Mouse (Mus musculus) heart, postnatal 25 days (tissue): ENCODE measurements around the gene Stc2. TPM values are rescaled to one million over a fixed set of nuclear protein-coding genes. Genes with fewer than 3 reads are reported as not detected.

Source experiments
- DNase-seq: peaks from one replicate; pipeline ENCODE4 v3.0.0; 2022; ENCODE audit warnings: low spot score
- intact Hi-C: fragments of 180-260 bp; cut with DNase I; formaldehyde crosslinking; loops from one replicate; pipeline ENCODE4 v1.15.1; 2025
- total RNA-seq, 2 experiments: library from RNA; stranded (reverse); gene quantifications; 2 replicates each; pipeline ENCODE4 v1.2.3; 2021

Stc2 gene
- total RNA-seq, 2 experiments from 2014 or later, result 15.0 to 26.0 TPM

DNA sequence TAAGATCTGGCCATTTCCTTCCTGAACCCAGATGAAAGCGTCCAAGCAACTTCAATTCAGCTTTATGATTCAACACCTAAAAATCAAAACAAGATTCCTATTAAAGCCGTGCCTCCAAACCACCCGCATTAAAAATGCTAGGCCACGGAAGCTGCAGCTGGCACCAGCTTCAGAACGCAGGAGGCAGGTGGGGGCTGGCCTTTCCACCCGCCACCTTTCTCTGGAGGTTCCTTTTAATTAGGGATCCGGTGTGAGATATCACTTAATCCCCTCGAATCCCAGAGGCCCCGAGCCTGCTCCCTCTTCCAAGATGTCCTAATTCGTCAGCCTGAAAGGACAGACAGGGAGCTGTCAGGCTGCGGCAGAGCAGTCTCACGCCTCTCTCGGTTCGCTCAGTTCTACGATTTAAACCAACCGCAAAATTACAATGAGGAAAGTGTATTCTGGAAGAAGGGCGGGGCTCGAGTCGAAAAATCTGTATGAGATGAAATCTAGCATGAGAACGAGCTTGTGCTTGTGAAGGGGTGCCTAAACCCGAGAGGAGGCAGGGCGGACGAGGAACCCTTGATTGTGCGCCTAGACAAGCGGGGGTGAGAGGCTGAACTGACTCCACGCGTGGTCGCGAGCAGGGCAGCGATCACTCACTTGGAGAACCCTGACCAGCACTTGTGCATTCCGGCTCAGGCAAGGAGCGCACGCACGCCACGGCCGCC, 1.5 kb downstream of the Stc2 start:
- intact Hi-C loops, result loop anchor here (5.0 kb wide), 2 partner anchors 189 to 249 kb away; no protein-coding TSS in a partner anchor
- DNase-seq, result no peak

DNA sequence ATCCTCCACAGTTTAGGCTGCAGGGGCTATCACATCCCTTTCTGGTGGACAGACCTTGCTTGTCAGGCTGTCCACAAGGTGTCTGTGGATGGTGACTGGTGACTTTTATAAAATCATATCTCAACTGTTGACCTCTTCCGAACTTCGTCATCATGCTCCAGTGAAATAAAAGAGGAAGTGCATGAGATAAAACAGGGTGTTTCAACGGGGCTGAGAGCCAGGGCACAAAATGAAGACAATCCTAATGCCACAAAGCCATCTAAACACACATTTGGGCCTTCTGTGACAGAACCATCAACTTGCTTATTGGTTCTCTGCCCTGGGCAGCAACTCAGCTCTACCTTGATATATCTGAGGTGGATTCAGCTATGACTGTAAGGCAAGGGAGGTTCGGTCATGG, 3.0 kb downstream of the Stc2 start:
- intact Hi-C loops, result loop anchor here (5.0 kb wide), 2 partner anchors 190 to 250 kb away; no protein-coding TSS in a partner anchor

DNA sequence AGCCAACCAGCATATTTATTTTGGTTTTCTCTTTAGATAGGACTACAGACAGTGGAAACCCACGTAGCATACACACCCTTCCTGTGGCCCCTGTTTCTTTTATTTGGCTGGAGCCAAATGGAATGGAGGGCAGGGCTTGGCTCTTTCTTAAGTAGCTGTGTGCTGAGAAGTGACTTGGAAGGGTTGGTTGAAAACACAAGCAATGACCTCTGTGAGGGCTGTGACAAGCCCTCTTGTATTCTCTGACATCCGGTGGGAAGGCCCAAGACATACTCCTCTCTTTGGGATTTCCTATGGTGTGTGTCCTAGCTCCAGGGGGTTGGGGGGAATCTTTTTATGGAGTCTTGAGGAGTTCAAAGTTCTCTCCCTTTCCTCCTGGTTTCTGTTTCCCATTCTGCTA, 3.5 kb downstream of the Stc2 start:
- intact Hi-C loops, result loop anchor here (5.0 kb wide), 2 partner anchors 191 to 251 kb away; no protein-coding TSS in a partner anchor
- no peak for DNase-seq

More for the DNA sequence above, 3.0 kb downstream of the Stc2 start:
- no peak for DNase-seq

DNA sequence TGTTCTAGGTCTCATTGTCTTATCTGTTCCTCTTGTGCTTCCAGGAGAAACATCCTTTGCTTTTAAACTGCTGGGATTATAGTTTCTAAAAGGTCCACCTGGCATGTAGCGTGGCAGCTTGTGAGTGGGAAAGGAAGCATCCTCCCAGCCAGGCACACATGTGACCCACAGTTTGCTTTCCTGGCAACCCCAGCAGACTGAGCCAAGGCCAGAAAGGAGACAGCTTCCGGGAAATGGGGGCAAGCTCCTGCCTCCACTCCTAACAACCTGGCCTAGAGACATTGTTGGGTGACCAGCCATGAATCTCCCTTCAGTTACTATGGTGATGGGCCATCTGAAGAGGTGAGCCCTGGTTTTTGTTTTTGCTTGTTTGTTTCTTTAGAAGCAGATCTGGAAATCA, 3.9 kb downstream of the Stc2 start:
- no peak for DNase-seq
- intact Hi-C loops, result loop anchor here (5.0 kb wide), 2 partner anchors 191 to 251 kb away; no protein-coding TSS in a partner anchor

DNA sequence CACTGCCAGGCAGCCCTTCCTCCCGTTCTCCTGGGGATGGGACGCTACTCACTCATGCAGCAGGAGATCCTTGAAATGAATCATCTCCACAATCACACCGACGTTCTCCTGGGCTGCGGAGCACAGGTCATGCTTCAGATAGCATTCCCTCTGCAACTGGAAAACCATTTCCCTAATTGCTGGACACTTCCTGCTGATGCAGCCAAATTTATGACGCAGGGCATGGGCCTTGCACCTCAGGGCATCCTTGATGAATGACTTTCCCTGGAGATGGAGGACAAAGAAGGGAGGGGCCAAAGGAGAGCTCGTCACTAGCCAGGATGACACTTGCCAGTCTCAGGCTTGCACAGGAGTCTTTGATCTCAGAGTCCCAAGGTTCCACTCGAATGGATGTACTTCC, 4.6 kb downstream of the Stc2 start:
- DNase-seq, result no peak
- intact Hi-C loops, result loop anchor here (5.0 kb wide), 2 partner anchors 192 to 252 kb away; no protein-coding TSS in a partner anchor

DNA sequence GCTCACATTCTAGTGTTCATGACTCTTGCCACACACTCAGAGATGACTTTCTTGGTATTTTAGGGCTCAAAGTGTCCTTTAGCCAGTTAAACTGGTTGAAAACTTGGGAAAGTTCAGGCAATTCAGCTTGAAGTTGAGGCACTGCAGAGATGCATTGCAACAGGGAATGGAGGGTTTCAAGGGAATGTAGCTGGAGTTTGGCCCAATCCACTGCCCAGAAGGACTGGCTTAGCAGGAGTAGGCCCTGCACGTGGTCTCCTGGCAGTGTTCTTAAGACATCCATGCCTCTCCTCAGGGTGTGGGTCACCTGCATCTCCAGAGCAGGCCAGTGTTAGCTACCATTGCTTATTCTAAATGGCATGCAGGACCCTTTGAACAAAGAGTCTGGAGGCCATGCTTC, 7.0 kb downstream of the Stc2 start:
- no peak for DNase-seq
- intact Hi-C loops, result loop anchor here (5.0 kb wide), 1 partner anchor 244 kb away; no protein-coding TSS in a partner anchor

DNA sequence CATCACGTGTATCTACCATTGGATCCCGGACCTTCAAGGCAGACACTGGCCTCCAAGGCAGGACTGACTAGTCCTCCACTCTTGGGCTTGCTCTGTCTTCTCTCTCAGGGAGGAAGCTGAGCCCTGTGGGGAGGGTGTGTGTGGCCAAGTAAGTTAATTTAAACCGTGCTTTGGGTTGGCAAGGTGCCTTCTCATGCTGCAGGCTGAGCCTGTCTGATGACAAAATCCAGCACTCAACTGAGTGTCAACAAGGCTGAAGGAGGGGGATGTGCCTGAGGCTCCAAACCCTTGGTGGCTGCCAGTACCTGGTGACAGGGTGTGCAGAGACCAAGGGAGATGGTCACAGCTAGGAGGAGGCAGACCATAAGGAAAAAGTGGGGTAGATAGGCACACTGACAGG, 7.5 kb downstream of the Stc2 start:
- intact Hi-C loops, result loop anchor here (5.0 kb wide), 1 partner anchor 245 kb away; no protein-coding TSS in a partner anchor
- DNase-seq, result peak; percentile 29

DNA sequence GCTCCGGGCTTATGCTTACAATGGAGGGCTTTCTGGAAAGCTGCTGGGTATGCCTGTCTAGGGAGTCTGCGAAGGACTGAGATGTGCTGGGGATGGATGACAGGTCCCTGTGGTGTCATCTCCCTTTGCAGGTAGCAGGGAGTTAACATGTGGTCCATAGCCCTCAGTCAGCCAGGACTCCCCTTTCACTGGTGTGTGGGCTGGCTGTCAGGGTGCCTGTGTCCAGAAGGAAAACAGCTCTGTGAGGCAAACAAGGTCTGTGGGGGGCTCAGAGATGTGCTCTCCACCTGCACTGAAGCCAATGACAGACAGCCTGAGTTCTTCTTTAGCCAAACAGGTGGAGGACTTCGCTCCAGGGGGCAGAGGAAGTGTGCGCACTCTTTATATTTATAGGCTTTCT, 8.8 kb downstream of the Stc2 start:
- DNase-seq, result no peak
- intact Hi-C loops, result loop anchor here (5.0 kb wide), 1 partner anchor 246 kb away; no protein-coding TSS in a partner anchor

DNA sequence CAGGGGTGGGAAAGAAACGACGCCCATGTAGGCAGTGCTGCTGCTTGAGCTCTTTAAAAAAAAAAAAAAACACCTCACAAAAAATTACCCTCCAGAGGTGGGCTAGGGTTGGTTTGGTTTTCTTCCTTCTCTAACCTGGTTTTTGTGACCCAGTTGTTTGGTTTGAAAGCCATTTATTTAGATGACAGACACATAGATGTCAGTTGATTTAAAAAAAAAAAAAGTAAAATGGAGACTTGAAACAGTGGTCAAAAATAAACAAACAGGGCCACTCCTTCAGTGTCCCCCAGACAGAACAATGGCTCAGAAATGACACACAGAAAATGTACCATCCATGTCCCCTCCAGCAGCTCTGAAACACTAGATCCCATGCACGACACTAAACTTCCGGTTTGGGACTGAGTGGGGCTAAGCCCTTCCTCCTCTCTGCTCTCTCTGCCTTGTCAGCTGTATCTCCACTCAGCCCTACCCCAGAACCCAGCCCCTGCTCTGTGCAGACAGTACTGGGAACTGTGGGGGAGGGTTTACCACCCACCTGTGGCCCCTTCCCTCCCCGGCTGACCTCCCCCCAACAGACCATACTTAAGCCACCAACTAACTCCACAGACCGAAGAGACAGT, 10.5 kb downstream of the Stc2 start:
- intact Hi-C loops, result no loop called here

DNA sequence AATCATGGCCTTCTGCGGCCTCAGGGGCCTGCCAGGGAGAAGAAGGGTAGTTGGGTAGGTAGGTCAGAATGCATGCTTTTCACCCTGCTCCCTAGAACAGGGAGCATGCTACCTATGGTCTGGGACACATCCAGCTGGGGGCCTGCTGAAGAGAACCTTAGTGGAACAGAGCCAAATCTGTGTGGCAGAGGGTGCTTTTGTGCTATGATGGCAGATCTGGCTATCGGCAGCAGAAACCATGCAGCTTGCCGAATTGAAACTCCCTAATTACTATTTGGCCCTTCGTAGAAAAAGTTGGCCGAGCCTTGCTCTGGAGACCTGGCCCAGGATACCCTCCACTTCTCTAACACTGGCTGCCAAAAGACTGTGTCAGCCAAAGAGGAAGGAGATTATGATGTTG, 11.4 kb downstream of the Stc2 start:
- intact Hi-C loops, result no loop called here
- no peak for DNase-seq

More for the DNA sequence above, 10.5 kb downstream of the Stc2 start:
- DNase-seq, result no peak

DNA sequence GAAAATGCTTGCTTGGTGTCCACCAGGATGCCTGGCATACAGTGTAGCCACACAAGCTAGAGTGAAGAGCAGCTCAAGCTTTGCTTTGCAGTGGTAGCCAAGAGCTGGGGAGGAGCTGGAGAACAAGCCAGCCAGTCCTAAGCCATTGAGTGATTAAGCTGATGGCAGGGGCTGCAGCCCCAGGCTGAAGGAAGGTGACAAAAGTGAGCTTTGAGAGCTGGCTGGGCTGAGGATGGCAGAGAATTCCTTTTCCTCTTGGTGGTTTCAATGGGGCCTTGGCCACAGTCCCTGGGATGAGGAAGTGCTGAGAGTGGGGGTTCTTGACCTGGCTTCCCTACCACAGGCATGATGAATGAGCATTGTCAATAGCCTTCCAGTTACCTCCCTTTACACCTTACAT, 13.0 kb downstream of the Stc2 start:
- intact Hi-C loops, result no loop called here
- DNase-seq, result no peak

DNA sequence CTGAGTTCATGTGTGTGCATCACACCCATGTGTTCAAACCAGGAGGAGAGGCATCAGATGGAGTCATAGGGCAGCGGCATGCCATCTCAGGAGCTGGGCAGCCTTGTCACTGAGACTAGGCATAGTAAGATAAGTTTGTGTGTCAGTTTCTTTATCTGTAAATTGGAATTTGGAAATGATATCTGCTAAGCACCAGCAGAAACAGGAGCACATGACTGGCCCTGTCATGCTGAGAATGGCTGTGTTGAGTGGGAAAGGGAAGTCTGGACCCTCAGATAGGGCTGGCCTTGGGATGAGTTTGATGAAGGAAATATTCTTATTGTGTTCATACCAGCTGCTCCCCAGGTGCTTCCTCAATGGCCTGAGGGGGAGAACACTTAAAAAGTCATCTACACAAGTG, 14.1 kb downstream of the Stc2 start:
- DNase-seq, result no peak
- intact Hi-C loops, result no loop called here

DNA sequence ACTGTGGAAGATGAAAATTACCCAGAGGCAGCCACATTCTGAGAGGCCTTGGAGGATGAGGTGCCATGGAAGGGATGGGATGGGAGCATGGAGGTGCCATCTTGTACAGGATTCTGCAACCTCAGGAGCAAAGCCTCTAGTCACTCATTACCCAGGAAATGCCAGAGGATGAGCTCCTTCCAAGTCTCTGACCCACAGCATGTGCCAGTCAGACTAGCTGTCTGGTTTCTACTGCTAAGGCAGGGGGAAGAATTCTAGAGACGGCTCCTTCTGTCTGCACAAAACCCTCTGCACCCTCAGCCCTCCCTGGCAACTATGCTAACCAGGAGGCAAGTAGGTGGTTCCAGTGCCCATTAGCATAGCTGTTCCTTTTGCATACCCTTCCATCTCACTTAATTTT, 15.4 kb downstream of the Stc2 start:
- intact Hi-C loops, result no loop called here
- DNase-seq, result no peak

Other genes starting within 250 kb of the Stc2 start
- not detected for gene Gm17332, start 187.6 kb downstream of the Stc2 start, total RNA-seq